Mouse (Mus musculus) liver, embryonic 12.5 days (tissue): ENCODE data around the gene Camkk2. TPM values are rescaled to one million over a fixed set of nuclear protein-coding genes. Genes with fewer than 3 reads are reported as not detected.

Experiments
- ATAC-seq: fragments of 200-750 bp; cut with Nextera tagmentation; 2 replicates; pipeline ENCODE4 v1.8.0; 2017; ENCODE audit warnings: moderate number of reproducible peaks, mild to moderate bottlenecking, moderate library complexity
- H3K27ac ChIP-seq: fragments of 300-500 bp; sonication (generic); 2 replicates; pipeline ENCODE4 v1.5.1; 2016; ENCODE audit warnings: mild to moderate bottlenecking
- H3K27me3 ChIP-seq: fragments of 300-500 bp; sonication (generic); replicated peaks from 2 replicates; pipeline ENCODE4 v1.6.1; 2016; ENCODE audit warnings: mild to moderate bottlenecking, moderate library complexity
- H3K36me3 ChIP-seq: fragments of 300-500 bp; sonication (generic); 2 replicates; pipeline ENCODE4 v1.6.1; 2016; ENCODE audit warnings: mild to moderate bottlenecking, moderate library complexity
- H3K4me1 ChIP-seq: fragments of 300-500 bp; sonication (generic); 2 replicates; pipeline ENCODE4 v1.6.1; 2016
- H3K4me2 ChIP-seq: fragments of 300-500 bp; sonication (generic); 2 replicates; pipeline ENCODE4 v1.6.1; 2016; ENCODE audit warnings: mild to moderate bottlenecking, moderate library complexity
- H3K4me3 ChIP-seq: fragments of 300-500 bp; sonication (generic); 2 replicates; pipeline ENCODE4 v1.5.1; 2016; ENCODE audit warnings: mild to moderate bottlenecking, moderate library complexity
- H3K9ac ChIP-seq: fragments of 300-500 bp; sonication (generic); 2 replicates; pipeline ENCODE4 v1.6.1; 2016; ENCODE audit warnings: mild to moderate bottlenecking, moderate library complexity
- H3K9me3 ChIP-seq: fragments of 300-500 bp; sonication (generic); replicated peaks from 2 replicates; pipeline ENCODE4 v1.6.1; 2016; ENCODE audit warnings: mild to moderate bottlenecking, moderate library complexity
- WGBS: fragments of 180-500 bp; shearing (Covaris S2); methylation state at CpG from one replicate; pipeline ENCODE4 v1.1.7; 2016; ENCODE audit not compliant: insufficient replicate concordance; 5-methylcytosine and 5-hydroxymethylcytosine counted together
- polyA plus RNA-seq: library from polyadenylated mRNA; unstranded; fragments of >200 nt; fragmentation: Nextera tagmentation; extraction: Ambion mirVana; gene quantifications from 2 replicates; pipeline ENCODE4 v1.2.1, GENCODE M21; 2016

Camkk2 gene
- polyA plus RNA-seq, result 14.5 and 16.7 TPM in 2 replicates

DNA sequence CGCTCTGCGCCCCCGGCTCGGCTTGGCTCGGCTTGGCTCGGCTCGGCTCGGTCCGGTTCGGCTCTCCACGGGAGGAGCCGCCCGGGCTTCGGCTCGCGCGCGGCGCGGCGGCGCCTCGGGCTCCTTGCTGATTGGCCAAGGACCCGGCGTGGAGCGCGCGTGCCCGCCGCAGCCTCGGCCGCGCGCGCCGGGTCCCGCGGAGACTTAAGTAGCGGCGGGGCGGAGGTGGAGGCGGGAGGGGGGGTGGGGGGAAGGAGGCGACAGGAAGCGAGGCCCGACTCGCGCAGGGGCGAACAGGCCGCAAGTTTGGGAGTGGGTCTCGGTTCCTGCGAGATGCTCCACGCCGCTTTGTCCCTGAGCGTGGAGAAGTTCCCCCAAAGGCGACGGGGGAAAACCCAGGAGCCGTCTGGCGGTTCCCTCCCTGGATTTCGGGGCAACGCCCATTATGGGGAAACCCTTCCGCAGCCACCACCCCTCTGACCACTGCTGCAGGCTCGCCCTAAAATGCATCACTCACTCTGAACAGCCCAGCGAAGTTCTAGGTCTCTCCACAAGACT lies at the start of gene Camkk2:
TSS of gene Camkk2 (minus strand) at position 133 of the 558 bp plus-strand sequence.
- peak; percentile 71 for ATAC-seq
- Histone ChIP-seq H3K4me1 (peaks cover 58% of the 10 kb centered on the region), H3K4me2 (peak within 1 kb of the TSS; percentile 99)

DNA sequence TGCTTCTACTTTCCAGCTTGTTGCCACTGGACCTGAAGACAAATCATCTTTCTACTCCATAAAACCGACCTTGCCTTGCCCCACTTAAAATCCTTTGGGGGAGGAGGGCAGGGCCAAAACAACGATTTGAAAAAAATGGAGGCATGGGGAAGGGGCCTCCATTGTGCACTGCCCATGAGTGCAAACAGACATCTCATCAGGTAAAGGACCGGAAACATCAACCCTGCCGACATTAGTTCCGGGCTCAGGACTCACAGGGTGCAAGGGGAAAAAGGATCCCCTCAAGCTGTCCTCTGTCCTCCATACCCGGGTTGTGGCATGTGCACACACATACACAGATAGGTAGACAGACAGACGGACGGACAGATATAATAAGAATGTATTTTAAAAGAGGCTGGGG lies 45.9 kb upstream of the Camkk2 start:
- Histone ChIP-seq H3K27ac (no peak overlapping the region), H3K36me3 (no peaks in the 10 kb centered on the region), H3K9ac (no peak overlapping the region), H3K9me3 (no peaks in the 10 kb centered on the region), H3K4me3 (no peak overlapping the region), H3K27me3 (no peaks in the 10 kb centered on the region), H3K4me1 (peaks cover 28% of the 10 kb centered on the region), H3K4me2 (no peak overlapping the region)
- no peak for ATAC-seq
- WGBS, result 78% methylated on average over 8 of the region's 8 CpGs

More for the DNA sequence above, at the start of gene Camkk2:
- under 1% methylated on average over 61 of the region's 63 CpGs for WGBS
- H3K27ac ChIP-seq, result peak within 1 kb of the TSS; percentile 78
- no peaks in the 10 kb centered on the region for H3K36me3 ChIP-seq
- H3K9ac ChIP-seq, result peak within 1 kb of the TSS; percentile 94
- H3K27me3 ChIP-seq, result peaks cover 4% of the 10 kb centered on the region
- no peaks in the 10 kb centered on the region for H3K9me3 ChIP-seq
- peak within 1 kb of the TSS; percentile 89 for H3K4me3 ChIP-seq

DNA sequence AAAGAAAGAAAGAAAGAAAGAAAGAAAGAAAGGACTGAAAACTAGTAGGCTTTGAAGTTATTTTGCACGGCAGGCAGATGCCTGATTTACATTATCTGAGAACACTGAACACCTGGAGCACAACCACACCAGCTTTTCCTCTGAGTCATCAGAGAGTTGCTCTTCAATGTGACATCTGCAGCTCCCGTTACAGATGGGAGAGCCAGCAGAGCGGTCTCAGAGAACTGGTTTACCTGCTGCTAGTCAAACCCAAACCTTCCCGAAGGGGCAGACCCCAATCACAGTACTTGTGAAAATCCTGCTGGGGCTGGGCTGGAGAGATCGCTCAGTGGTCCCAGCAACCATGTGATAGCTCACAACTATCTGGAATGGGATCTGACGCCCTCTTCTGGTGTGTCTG lies 45.2 kb upstream of the Camkk2 start:
- ATAC-seq, result no peak
- H3K9me3 ChIP-seq, result no peaks in the 10 kb centered on the region
- H3K9ac ChIP-seq, result no peak overlapping the region
- H3K4me2 ChIP-seq, result no peak overlapping the region
- peaks cover 35% of the 10 kb centered on the region for H3K4me1 ChIP-seq
- no peaks in the 10 kb centered on the region for H3K27me3 ChIP-seq
- H3K4me3 ChIP-seq, result no peak overlapping the region
- 0 out of 2 replicates have a peak overlapping the region, but pooled peaks have one; percentile 17 for H3K27ac ChIP-seq
- peaks cover 2% of the 10 kb centered on the region for H3K36me3 ChIP-seq
- WGBS, result 66% methylated on average over 6 of the region's 6 CpGs

DNA sequence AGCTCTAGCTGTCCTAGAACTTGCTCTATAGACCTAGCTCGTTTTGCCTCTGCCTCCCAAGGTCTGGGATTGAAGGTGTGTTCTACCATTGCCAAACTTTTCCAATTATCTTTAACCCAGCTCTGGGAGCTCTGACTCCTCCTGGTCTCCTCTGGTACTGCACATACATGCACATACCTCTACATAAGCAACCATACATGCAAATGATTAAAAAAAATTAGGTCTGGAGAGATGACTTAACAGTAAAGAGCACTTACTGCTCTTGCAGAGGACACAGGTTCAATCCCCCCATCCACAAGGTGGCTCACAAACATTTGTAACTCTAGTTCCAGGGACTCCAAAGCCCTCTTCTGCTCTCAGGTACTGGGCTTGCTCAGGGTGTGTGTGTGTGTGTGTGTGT lies 44.8 kb upstream of the Camkk2 start:
- H3K9ac ChIP-seq, result no peak overlapping the region
- no peaks in the 10 kb centered on the region for H3K27me3 ChIP-seq
- H3K27ac ChIP-seq, result peak overlapping the region; percentile 40
- no peak overlapping the region for H3K4me2 ChIP-seq
- no peak overlapping the region for H3K4me3 ChIP-seq
- H3K9me3 ChIP-seq, result no peaks in the 10 kb centered on the region
- no peak for ATAC-seq
- H3K36me3 ChIP-seq, result peaks cover 7% of the 10 kb centered on the region
- 76% methylated on average over 1 of the region's 1 CpGs for WGBS
- H3K4me1 ChIP-seq, result peaks cover 38% of the 10 kb centered on the region

DNA sequence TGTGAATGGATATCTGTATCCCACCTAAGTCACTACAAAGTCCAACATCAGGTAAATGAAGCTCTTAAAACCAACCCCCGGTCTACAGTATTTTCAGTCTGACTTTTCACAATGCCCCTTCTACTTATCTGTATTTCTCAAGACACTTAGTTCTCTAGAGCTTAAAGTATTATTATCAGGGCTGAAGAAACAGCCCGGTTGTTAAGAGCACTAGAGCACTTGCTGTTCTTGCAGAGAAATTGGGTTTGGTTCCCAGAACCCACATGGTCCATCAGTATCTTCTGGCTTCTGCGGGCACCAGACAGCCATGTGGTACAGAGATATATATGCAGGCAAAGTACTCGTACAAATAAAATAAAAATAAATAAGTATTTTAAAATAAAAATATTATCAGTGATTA lies 43.2 kb upstream of the Camkk2 start:
- Histone ChIP-seq H3K4me3 (no peak overlapping the region), H3K36me3 (peaks cover 22% of the 10 kb centered on the region), H3K4me1 (peaks cover 49% of the 10 kb centered on the region), H3K27ac (peak overlapping the region; percentile 55), H3K27me3 (no peaks in the 10 kb centered on the region), H3K9ac (no peak overlapping the region; the same call in 1 of the 2 replicates), H3K4me2 (no peak overlapping the region), H3K9me3 (no peaks in the 10 kb centered on the region)
- no peak for ATAC-seq
- WGBS, result 65% methylated on average over 4 of the region's 4 CpGs

DNA sequence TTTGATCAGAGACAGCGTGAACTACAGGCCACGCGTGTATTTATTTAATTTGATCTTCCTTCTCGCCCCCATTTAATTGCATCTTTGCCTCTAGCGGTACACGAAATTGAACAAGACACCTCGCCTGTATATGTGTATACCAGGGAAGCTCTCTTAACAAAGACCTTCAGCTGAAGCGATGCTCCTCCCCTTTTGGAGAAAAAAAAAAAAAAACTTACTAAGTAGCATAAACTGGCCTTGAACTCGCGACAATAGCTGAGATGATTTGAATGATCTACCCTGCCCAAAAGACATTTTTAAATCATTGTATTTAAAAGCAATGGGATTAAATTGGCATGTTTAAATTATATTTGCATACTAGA lies 42.3 kb upstream of the Camkk2 start:
- peak overlapping the region; percentile 82 for H3K4me2 ChIP-seq
- H3K36me3 ChIP-seq, result peaks cover 31% of the 10 kb centered on the region
- H3K9me3 ChIP-seq, result no peaks in the 10 kb centered on the region
- no peaks in the 10 kb centered on the region for H3K27me3 ChIP-seq
- peak; percentile 50 for ATAC-seq
- peak overlapping the region; percentile 97; the same call in 1 of the 2 replicates for H3K27ac ChIP-seq
- peak overlapping the region; percentile 91; the same call in 1 of the 2 replicates for H3K9ac ChIP-seq
- under 1% methylated on average over 10 of the region's 10 CpGs for WGBS
- peak overlapping the region; percentile 85 for H3K4me3 ChIP-seq
- H3K4me1 ChIP-seq, result peaks cover 49% of the 10 kb centered on the region

DNA sequence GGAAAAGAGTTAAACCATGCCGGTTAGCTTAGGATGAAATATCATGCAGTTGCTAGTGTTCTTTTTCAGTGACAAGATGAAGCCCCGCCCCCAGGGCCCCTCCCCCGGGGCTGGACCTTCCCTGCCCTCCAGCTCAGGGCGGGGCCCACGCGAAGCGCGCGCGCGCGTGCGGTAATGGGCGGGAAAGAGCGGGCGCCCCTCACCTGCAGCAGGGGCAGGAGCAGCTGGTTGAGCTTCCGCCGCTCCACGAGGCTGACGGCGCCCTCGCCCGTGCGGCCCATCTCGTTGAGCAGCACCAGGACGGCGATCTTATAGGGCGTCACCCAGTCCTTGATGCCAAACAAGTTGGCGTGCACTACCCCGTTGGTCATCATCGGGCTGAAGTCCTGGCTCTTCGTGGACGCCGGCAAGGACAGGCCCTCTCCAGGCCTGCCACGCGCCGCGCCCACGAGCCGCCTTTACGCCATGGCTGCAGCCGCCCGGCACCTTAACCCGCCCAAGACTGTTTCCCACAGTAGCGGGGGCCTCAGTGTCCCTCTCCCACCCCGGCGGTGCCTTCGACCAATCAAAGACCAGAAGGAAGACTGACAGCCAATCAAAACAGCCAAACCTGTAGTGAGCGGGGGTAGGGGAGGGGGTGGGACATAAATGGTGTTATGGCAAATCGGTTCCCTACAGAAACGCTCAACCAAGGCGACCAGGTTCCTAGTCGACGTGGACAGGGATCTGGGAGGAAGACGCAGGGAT lies 41.7 kb upstream of the Camkk2 start, which contains the start of gene Anapc5:
TSS of gene Anapc5 (minus strand) at position 563 of the 747 bp plus-strand sequence.
- WGBS, result under 1% methylated on average over 55 of the region's 55 CpGs
- H3K9ac ChIP-seq, result peak within 1 kb of the TSS; percentile 91
- peak within 1 kb of the TSS; percentile 97 for H3K27ac ChIP-seq
- H3K4me1 ChIP-seq, result peaks cover 49% of the 10 kb centered on the region
- ATAC-seq, result peak; percentile 99
- H3K36me3 ChIP-seq, result peaks cover 35% of the 10 kb centered on the region
- peak within 1 kb of the TSS; percentile 82 for H3K4me2 ChIP-seq
- H3K9me3 ChIP-seq, result no peaks in the 10 kb centered on the region
- no peaks in the 10 kb centered on the region for H3K27me3 ChIP-seq
- H3K4me3 ChIP-seq, result peak within 1 kb of the TSS; percentile 85

DNA sequence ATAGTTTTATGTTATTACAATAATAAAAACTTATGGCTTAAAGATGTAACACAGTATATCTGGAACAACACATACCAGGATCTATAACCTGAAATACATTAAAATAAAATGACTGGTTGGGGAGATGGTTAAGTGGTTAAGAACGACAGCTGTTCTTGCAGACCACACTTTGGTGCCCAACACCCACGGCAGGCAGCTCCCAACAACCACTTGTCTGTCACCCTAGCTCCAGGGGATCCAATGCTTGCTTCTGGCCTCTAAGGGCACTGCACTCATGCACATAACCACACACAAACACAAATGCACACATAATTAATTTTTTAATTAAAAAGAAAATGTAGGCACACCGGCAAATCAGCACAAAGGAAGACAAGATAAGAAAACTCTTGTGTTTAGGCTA lies 33.5 kb upstream of the Camkk2 start:
- H3K36me3 ChIP-seq, result peaks cover 94% of the 10 kb centered on the region
- H3K27ac ChIP-seq, result no peak overlapping the region
- ATAC-seq, result no peak
- 68% methylated on average over 3 of the region's 3 CpGs for WGBS
- no peak overlapping the region for H3K9ac ChIP-seq
- H3K4me2 ChIP-seq, result no peak overlapping the region
- peaks cover 6% of the 10 kb centered on the region for H3K4me1 ChIP-seq
- no peak overlapping the region for H3K4me3 ChIP-seq
- H3K9me3 ChIP-seq, result no peaks in the 10 kb centered on the region
- no peaks in the 10 kb centered on the region for H3K27me3 ChIP-seq

DNA sequence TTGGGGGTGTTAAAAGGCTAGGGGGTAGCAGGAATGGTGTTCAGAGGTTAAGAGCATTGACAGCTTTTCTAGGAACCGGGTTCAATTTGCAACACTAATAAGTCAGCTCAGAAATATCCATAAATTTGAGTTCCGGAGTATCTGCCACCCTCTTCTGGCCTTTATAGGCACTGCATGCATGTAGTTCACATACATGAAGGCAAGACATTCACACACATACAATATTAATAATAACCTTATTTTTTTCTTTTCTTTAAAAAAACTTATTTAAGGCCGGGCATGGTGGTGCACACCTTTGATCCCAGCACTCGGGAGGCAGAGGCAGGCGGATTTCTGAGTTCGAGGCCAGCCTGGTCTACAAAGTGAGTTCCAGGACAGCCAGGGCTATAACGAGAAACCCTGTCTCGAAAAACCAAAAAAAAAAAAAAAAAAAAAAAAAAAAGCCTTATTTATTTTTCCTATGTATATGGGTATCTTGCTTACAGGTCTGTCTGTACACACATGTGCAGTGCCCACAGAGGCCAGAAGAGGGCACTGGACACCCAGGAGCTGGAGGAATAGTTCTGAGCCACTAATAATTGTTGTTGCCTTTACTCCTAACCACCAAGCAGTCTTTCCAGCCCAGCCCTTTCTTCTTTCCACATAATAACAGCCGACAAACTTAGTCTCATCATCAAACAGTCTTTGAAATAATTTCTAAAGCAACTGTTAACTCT lies 32.3 kb upstream of the Camkk2 start:
- Histone ChIP-seq H3K27ac (no peak overlapping the region), H3K36me3 (peaks cover 94% of the 10 kb centered on the region), H3K4me1 (peaks cover 6% of the 10 kb centered on the region), H3K27me3 (no peaks in the 10 kb centered on the region), H3K4me3 (no peak overlapping the region), H3K9ac (no peak overlapping the region), H3K9me3 (no peaks in the 10 kb centered on the region), H3K4me2 (no peak overlapping the region)
- 81% methylated on average over 9 of the region's 9 CpGs for WGBS
- ATAC-seq, result 0 out of 2 replicates have a peak, but pooled peaks have one; percentile 55

DNA sequence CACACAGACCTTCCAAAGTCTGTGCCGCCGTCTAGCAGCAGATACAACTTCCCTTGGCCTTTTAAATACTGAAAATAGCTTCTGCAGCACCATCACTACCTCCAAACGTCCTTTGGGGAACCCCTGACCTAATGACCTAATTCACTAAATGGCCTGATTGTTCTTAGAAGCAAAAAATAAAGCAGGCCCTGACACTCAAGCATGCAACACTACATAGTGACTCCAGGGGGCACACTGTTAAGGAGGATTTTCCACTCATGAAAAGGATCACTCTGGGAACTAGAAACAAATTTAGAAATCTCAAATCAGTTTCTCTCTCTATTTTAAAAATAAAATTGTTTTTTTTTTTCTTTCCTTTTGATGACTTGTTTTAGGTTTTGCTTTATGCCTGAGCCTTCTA lies 26.3 kb upstream of the Camkk2 start:
- no peak for ATAC-seq
- H3K36me3 ChIP-seq, result peaks cover 99% of the 10 kb centered on the region
- H3K9me3 ChIP-seq, result no peaks in the 10 kb centered on the region
- WGBS, result 71% methylated on average over 3 of the region's 3 CpGs
- no peak overlapping the region for H3K27ac ChIP-seq
- H3K4me2 ChIP-seq, result no peak overlapping the region
- peaks cover 16% of the 10 kb centered on the region for H3K4me1 ChIP-seq
- H3K27me3 ChIP-seq, result no peaks in the 10 kb centered on the region
- H3K9ac ChIP-seq, result no peak overlapping the region
- no peak overlapping the region for H3K4me3 ChIP-seq

DNA sequence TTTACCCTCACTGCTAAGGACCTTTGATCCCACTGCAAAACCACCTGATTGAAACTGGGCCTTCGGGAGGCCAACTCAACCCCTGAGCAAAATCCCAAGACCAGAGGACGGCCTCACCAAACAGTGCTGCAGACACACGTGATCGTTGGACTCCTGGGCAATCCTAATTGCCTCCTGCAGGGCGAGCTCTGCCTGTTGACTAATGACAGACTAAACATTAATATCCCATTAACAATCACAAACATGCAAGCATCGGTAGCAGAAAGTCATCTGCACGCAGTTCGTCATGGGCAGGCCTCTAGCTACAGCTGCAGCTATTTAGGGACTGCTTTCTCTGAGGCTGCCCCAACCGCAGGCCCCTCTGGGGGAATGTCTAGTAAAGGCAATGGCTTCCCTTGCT lies 23.5 kb upstream of the Camkk2 start:
- WGBS, result 85% methylated on average over 9 of the region's 9 CpGs
- H3K27me3 ChIP-seq, result no peaks in the 10 kb centered on the region
- ATAC-seq, result no peak
- H3K27ac ChIP-seq, result no peak overlapping the region
- no peak overlapping the region for H3K4me2 ChIP-seq
- peaks cover 100% of the 10 kb centered on the region for H3K36me3 ChIP-seq
- peaks cover 38% of the 10 kb centered on the region for H3K4me1 ChIP-seq
- H3K9ac ChIP-seq, result no peak overlapping the region
- no peaks in the 10 kb centered on the region for H3K9me3 ChIP-seq
- H3K4me3 ChIP-seq, result no peak overlapping the region

DNA sequence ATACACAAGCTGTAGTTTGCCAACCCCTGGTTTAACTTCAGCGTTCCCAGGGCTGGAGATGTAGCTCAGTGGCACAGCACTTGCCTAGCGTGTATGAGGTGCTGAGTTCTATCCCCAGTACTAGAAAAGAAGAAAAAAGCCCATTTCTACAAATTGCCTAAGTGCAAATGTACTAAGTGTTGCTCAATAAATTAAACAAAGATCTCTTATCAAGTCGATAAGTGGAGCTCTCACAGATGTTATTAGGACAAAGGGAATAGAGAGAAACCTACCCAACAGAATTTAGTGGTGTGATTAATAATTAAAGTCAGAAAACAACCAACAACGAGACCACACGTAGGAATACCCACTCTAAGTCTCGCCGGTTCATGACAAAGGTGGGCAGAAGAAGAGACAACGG lies 22.5 kb upstream of the Camkk2 start:
- Histone ChIP-seq H3K27me3 (no peaks in the 10 kb centered on the region), H3K4me2 (no peak overlapping the region), H3K4me3 (no peak overlapping the region), H3K36me3 (peaks cover 97% of the 10 kb centered on the region), H3K4me1 (peaks cover 38% of the 10 kb centered on the region), H3K9ac (no peak overlapping the region), H3K9me3 (no peaks in the 10 kb centered on the region), H3K27ac (peak overlapping the region; percentile 59; the same call in 1 of the 2 replicates)
- 95% methylated on average over 8 of the region's 8 CpGs for WGBS
- ATAC-seq, result no peak
